Mouse (Mus musculus) C2C12 (cell line): ENCODE results near the gene Slc15a2. TPM values are rescaled to one million over a fixed set of nuclear protein-coding genes. Genes with fewer than 3 reads are reported as not detected.

ENCODE experiments used
- H3K27me3 ChIP-seq: one replicate; pipeline ENCODE4 v1.6.1; 2011; ENCODE audit not compliant: control insufficient read depth, insufficient read depth, insufficient read length
- H3K36me3 ChIP-seq: one replicate; pipeline ENCODE4 v1.6.1; 2011; ENCODE audit not compliant: control insufficient read depth, insufficient read depth
- H3K4me3 ChIP-seq: one replicate; pipeline ENCODE4 v1.5.1; 2011; ENCODE audit warnings: mild to moderate bottlenecking, control low read depth; ENCODE audit not compliant: poor library complexity, insufficient read depth, severe bottlenecking
- H3K79me2 ChIP-seq: one replicate; pipeline ENCODE4 v1.6.1; 2011; ENCODE audit not compliant: control insufficient read depth, insufficient read depth
- H3K79me3 ChIP-seq: one replicate; pipeline ENCODE4 v1.6.1; 2011; ENCODE audit warnings: low read depth, control low read depth
- H3ac ChIP-seq: one replicate; pipeline ENCODE3; 2011; ENCODE audit warnings: low read depth; ENCODE audit not compliant: control insufficient read depth, insufficient read length
- CEBPB ChIP-seq: IDR thresholded peaks from one replicate; pipeline ENCODE4 v1.6.1; 2011; ENCODE audit warnings: low read depth, mild to moderate bottlenecking, control low read depth, moderate library complexity
- CTCF ChIP-seq: IDR thresholded peaks from one replicate; pipeline ENCODE4 v1.5.1; 2011; ENCODE audit not compliant: control insufficient read depth, insufficient read depth, insufficient read length
- FOSL1 ChIP-seq: IDR thresholded peaks from one replicate; pipeline ENCODE4 v1.8.0; 2011; ENCODE audit warnings: mild to moderate bottlenecking, low read length; ENCODE audit not compliant: poor library complexity, insufficient read depth, severe bottlenecking
- MAX ChIP-seq: IDR thresholded peaks from one replicate; pipeline ENCODE4 v1.6.1; 2011; ENCODE audit warnings: mild to moderate bottlenecking, control low read depth
- MYOD1 ChIP-seq: IDR thresholded peaks from one replicate; pipeline ENCODE4 v1.6.1; 2011; ENCODE audit warnings: low read depth; ENCODE audit not compliant: control insufficient read depth, insufficient read length
- MYOG ChIP-seq: IDR thresholded peaks from one replicate; pipeline ENCODE4 v1.6.1; 2011; ENCODE audit not compliant: control insufficient read depth, insufficient read length; ENCODE audit errors: extremely low read depth
- USF1 ChIP-seq: IDR thresholded peaks from one replicate; pipeline ENCODE4 v1.6.1; 2011; ENCODE audit warnings: low read depth, mild to moderate bottlenecking, control low read depth, moderate library complexity
- microRNA-seq: library from miRNA; unstranded; fragments of <30 nt; microRNA quantifications from one replicate; pipeline ENCODE4, GENCODE M21; 2019; ENCODE audit warnings: borderline microRNAs expressed
- polyA plus RNA-seq: library from polyadenylated mRNA; unstranded; fragments of >200 nt; fragmentation: generic; extraction: Trizol; gene quantifications from one replicate; pipeline ENCODE4 v1.2.1, GENCODE M21; 2012; ENCODE audit warnings: missing spikeins

The Slc15a2 gene
- polyA plus RNA-seq, 1 experiment: not detected

GRCm38 (mm10) chr16:36711760-36712159 lies 73.0 kb downstream of the Slc15a2 start:
- TF ChIP-seq USF1 (no peak), MYOG (no peak), CEBPB (no peak), MAX (no peak), MYOD1 (no peak), CTCF (no peak), FOSL1 (no peak)

GRCm38 (mm10) chr16:36710794-36711193 lies 74.0 kb downstream of the Slc15a2 start:
- Histone ChIP-seq H3ac (no peak overlapping the region), H3K27me3 (no peaks in the 10 kb centered on the region), H3K79me3 (no peaks in the 10 kb centered on the region), H3K4me3 (no peak overlapping the region), H3K36me3 (no peaks in the 10 kb centered on the region), H3K79me2 (no peaks in the 10 kb centered on the region)
- TF ChIP-seq MYOD1 (no peak), MAX (no peak), MYOG (no peak), CEBPB (no peak), CTCF (no peak), USF1 (no peak), FOSL1 (no peak)

More at GRCm38 (mm10) chr16:36711760-36712159, 73.0 kb downstream of the Slc15a2 start:
- Histone ChIP-seq H3K27me3 (no peaks in the 10 kb centered on the region), H3ac (no peak overlapping the region), H3K36me3 (no peaks in the 10 kb centered on the region), H3K4me3 (no peak overlapping the region), H3K79me3 (no peaks in the 10 kb centered on the region), H3K79me2 (no peaks in the 10 kb centered on the region)

GRCm38 (mm10) chr16:36709405-36709804 lies 75.4 kb downstream of the Slc15a2 start:
- TF ChIP-seq CEBPB (no peak), USF1 (no peak)
- no peaks in the 10 kb centered on the region for H3K27me3 ChIP-seq
- H3K36me3 ChIP-seq: no peaks in the 10 kb centered on the region
- H3ac ChIP-seq: no peak overlapping the region
- H3K79me2 ChIP-seq: no peaks in the 10 kb centered on the region
- H3K79me3 ChIP-seq: no peaks in the 10 kb centered on the region
- H3K4me3 ChIP-seq: no peak overlapping the region

- TF ChIP-seq CTCF: no peak
- no peak for TF ChIP-seq MAX
- TF ChIP-seq USF1: no peak
- no peaks in the 10 kb centered on the region for H3K36me3 ChIP-seq
- H3K27me3 ChIP-seq: no peaks in the 10 kb centered on the region
- H3K79me3 ChIP-seq: no peaks in the 10 kb centered on the region
- no peaks in the 10 kb centered on the region for H3K79me2 ChIP-seq
- H3ac ChIP-seq: no peak overlapping the region
- no peak overlapping the region for H3K4me3 ChIP-seq
Measured at GRCm38 (mm10) chr16:36708751-36709150, 76.0 kb downstream of the Slc15a2 start.

GRCm38 (mm10) chr16:36707702-36708423 lies 76.9 kb downstream of the Slc15a2 start:
- Histone ChIP-seq H3K27me3 (no peaks in the 10 kb centered on the region), H3K79me2 (no peaks in the 10 kb centered on the region), H3K4me3 (no peak overlapping the region), H3K36me3 (no peaks in the 10 kb centered on the region), H3ac (no peak overlapping the region), H3K79me3 (no peaks in the 10 kb centered on the region)
- TF ChIP-seq FOSL1: no peak
- TF ChIP-seq CTCF: no peak

GRCm38 (mm10) chr16:36700484-36700883 lies 84.3 kb downstream of the Slc15a2 start:
- no peaks in the 10 kb centered on the region for H3K27me3 ChIP-seq
- no peak overlapping the region for H3ac ChIP-seq
- no peaks in the 10 kb centered on the region for H3K79me3 ChIP-seq
- TF ChIP-seq MAX (no peak), MYOG (no peak), CTCF (no peak), CEBPB (no peak), MYOD1 (no peak), FOSL1 (no peak), USF1 (no peak)
- H3K4me3 ChIP-seq: no peak overlapping the region
- no peaks in the 10 kb centered on the region for H3K36me3 ChIP-seq
- H3K79me2 ChIP-seq: no peaks in the 10 kb centered on the region

Small RNA genes lying within 50 kb of the gene (microRNA-seq; reads per million reads assigned to microRNA genes)
- gene Gm22617: not detected

Other genes with a start within 250 kb of the Slc15a2 start
- not detected for gene Casr, start 222.8 kb downstream of the Slc15a2 start, polyA plus RNA-seq
- not detected for gene Cd86, start 118.9 kb downstream of the Slc15a2 start, polyA plus RNA-seq
- not detected for gene Ildr1, start 91.0 kb downstream of the Slc15a2 start, polyA plus RNA-seq
- gene Iqcb1, start 43.4 kb upstream of the Slc15a2 start, polyA plus RNA-seq: 3.4 TPM
- gene Eaf2, start 90.0 kb upstream of the Slc15a2 start, polyA plus RNA-seq: 0.67 TPM
- 9.4 TPM for gene Golgb1, start 90.2 kb upstream of the Slc15a2 start, polyA plus RNA-seq
- gene Hcls1, start 150.0 kb upstream of the Slc15a2 start, polyA plus RNA-seq: not detected
- 0.02 TPM for gene Fbxo40, start 205.5 kb upstream of the Slc15a2 start, polyA plus RNA-seq
- 2.5 TPM for gene Polq, start 226.8 kb upstream of the Slc15a2 start, polyA plus RNA-seq